Comparison of ENCODE assay signal across 19 mouse cellular contexts in the genomic region with DNA sequence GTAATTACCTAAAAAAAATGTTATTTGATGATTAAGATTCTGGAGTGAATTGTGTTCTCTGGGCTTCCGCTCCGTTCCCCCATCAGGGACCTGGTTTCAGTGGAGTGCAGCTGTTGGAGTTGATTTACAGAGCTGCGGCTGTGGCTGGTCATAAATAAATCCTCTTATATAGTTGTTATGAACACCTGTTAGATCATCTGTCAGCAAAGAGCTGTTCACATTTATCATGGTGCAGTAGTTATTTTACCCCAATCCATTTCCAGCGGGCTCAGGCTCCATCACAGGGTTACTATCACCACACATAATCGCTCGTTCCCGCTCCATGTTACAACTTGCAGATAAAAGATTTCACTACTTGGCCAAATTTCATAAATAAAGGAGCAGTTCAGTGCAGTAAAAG.
DNase-seq lines count a peak whose midpoint lies in the region; ATAC-seq and TF ChIP-seq lines count a peak whose summit lies in the region.
"Had no signal": no experiment of that assay in that cellular context is flagged by ENCODE, and none has a peak within 500 bp of the region (broad histone marks: within the 10 kb centered on the region; RNA-seq: fewer than 3 reads in every experiment).

No protein-coding gene starts in this region.

- peak overlapping the region; percentile 19; the same call in 1 of the 2 replicates for H3K27ac ChIP-seq in layer of hippocampus, adult 2 months
- H3K27ac ChIP-seq in limb, embryonic 13.5 days: no peak overlapping the region
- no peak overlapping the region for H3K27ac ChIP-seq in midbrain, embryonic 10.5 days (replicated peaks)
- H3K27ac ChIP-seq in midbrain, embryonic 15.5 days: no peak overlapping the region
- H3K27ac ChIP-seq: forebrain, embryonic 15.5 days; heart, embryonic 10.5 days; hindbrain, embryonic 13.5 days; hindbrain, postnatal 0 days had no signal

- ATAC-seq in limb, embryonic 13.5 days (ENCODE audit: low FRiP score, low read depth): peak; percentile 65
- no peak for ATAC-seq in midbrain, embryonic 15.5 days (replicated peaks)
- ATAC-seq: CD4-positive, CD25-positive, alpha-beta regulatory T cell, adult 4 months; forebrain, embryonic 15.5 days; hindbrain, postnatal 0 days had no signal

- peaks cover 42% of the 10 kb centered on the region for H3K27me3 ChIP-seq in limb, embryonic 13.5 days
- H3K27me3 ChIP-seq in midbrain, embryonic 10.5 days (ENCODE audit: low read depth, poor library complexity, severe bottlenecking): peaks cover 100% of the 10 kb centered on the region
- H3K27me3 ChIP-seq in midbrain, embryonic 15.5 days (replicated peaks): peaks cover 26% of the 10 kb centered on the region
- H3K27me3 ChIP-seq: forebrain, embryonic 15.5 days had no signal

- H3K4me3 ChIP-seq in layer of hippocampus, adult 2 months: no peak overlapping the region
- H3K4me3 ChIP-seq in limb, embryonic 13.5 days: no peak overlapping the region
- H3K4me3 ChIP-seq in midbrain, embryonic 10.5 days: no peak overlapping the region
- no peak overlapping the region for H3K4me3 ChIP-seq in midbrain, embryonic 15.5 days
- H3K4me3 ChIP-seq: forebrain, embryonic 15.5 days; heart, embryonic 10.5 days; hindbrain, embryonic 13.5 days had no signal

- H3K4me2 ChIP-seq in limb, embryonic 13.5 days (replicated peaks): no peak overlapping the region
- no peak overlapping the region for H3K4me2 ChIP-seq in midbrain, embryonic 15.5 days
- H3K4me2 ChIP-seq: forebrain, embryonic 15.5 days; hindbrain, embryonic 13.5 days had no signal

- 34% methylated on average over 7 of the region's 7 CpGs for WGBS in limb, embryonic 13.5 days
- WGBS in midbrain, embryonic 10.5 days: 96% methylated on average over 7 of the region's 7 CpGs
- WGBS in midbrain, embryonic 15.5 days: 84% methylated on average over 7 of the region's 7 CpGs

- no peak for TF ChIP-seq CTCF in layer of hippocampus, adult 2 months (conservative IDR thresholded peaks at IDR 0.05)

- H3K9ac ChIP-seq in limb, embryonic 13.5 days: no peak overlapping the region
- H3K9ac ChIP-seq in midbrain, embryonic 15.5 days: no peak overlapping the region
- H3K9ac ChIP-seq: forebrain, embryonic 15.5 days; hindbrain, embryonic 13.5 days had no signal

- H3K4me1 ChIP-seq in limb, embryonic 13.5 days: peaks cover 44% of the 10 kb centered on the region
- H3K4me1 ChIP-seq in midbrain, embryonic 10.5 days: peaks cover 32% of the 10 kb centered on the region
- peaks cover 25% of the 10 kb centered on the region for H3K4me1 ChIP-seq in midbrain, embryonic 15.5 days

- H3K9me3 ChIP-seq in limb, embryonic 13.5 days: no peaks in the 10 kb centered on the region
- H3K9me3 ChIP-seq in midbrain, embryonic 10.5 days (replicated peaks): no peaks in the 10 kb centered on the region
- H3K9me3 ChIP-seq in midbrain, embryonic 15.5 days: no peaks in the 10 kb centered on the region
- H3K9me3 ChIP-seq: forebrain, embryonic 15.5 days; G1E; heart, embryonic 10.5 days; hindbrain, embryonic 13.5 days had no signal

- DNase-seq in layer of hippocampus, adult 2 months (ENCODE audit: low spot score in 2 of 2): no peak
- DNase-seq in layer of hippocampus, adult 8-10 months (ENCODE audit: low spot score in 2 of 2): no peak
- DNase-seq in mesoderm, embryonic 11.5 days (ENCODE audit: low read depth, low spot score): peak; percentile 60
- DNase-seq in midbrain, embryonic 10.5 days (ENCODE audit: low spot score): no peak
- DNase-seq: adrenal gland, postnatal 10 days; cerebellum, adult 11-12 months; cerebellum, adult 9-10 months; cerebellum, postnatal 36 days; gastrocnemius, postnatal 36 days; heart, adult 18-20 months; heart, postnatal 10 days had no signal

- 0 out of 2 replicates have a peak, but pooled peaks cover 2% of the 10 kb centered on the region for H3K36me3 ChIP-seq in limb, embryonic 13.5 days
- H3K36me3 ChIP-seq in midbrain, embryonic 10.5 days: no peaks in the 10 kb centered on the region
- no peaks in the 10 kb centered on the region for H3K36me3 ChIP-seq in midbrain, embryonic 15.5 days (replicated peaks)
- H3K36me3 ChIP-seq: forebrain, embryonic 15.5 days; heart, embryonic 10.5 days; hindbrain, embryonic 13.5 days had no signal
